Mouse (Mus musculus) E14TG2a.4 (cell line): ENCODE results near the gene Cdc42ep4.

Experiments
- CTCF ChIP-seq: conservative IDR thresholded peaks from 2 replicates; pipeline ENCODE4 v1.5.1; 2014; ENCODE audit warnings: low read length
- NANOG ChIP-seq: IDR thresholded peaks from 2 replicates; pipeline ENCODE4 v1.6.1; 2014; ENCODE audit warnings: borderline replicate concordance, low read length, mixed read lengths
- POU5F1 ChIP-seq: IDR thresholded peaks from 2 replicates; pipeline ENCODE4 v1.6.1; 2014; ENCODE audit warnings: low read length, borderline replicate concordance

DNA sequence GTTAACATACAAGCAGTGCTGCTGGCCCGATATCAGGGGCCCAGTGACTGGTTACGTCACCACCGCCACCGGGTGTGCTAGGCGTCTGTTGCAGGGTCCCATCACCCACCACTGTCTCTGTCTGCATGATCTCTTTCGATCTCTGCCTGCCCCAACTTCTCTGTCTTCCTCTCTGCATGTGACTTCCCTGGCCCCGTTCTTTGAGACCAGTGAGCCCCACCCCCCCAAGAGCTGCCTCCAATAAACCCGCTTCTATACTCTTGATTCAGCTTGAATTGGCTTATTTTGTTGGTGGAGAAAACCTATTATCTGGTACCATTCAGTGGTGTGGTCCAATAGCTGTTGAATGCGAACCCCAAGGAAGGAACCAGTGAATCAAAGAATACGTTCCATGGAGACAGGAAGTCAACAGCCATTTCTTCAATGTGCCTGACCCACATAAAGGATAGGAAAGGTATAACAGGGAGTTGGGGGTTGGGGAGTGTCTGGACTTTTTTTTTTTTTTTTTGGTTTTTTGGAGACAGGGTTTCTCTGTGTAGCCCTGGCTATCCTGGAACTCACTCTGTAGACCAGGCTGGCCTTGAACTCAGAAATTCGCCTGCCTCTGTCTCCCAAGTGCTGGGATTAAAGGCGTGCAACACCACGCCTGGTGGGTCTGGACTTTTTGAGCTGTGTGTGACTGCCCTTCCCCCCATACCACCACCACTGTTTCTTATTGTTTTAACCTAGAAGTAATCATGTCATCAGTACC is 35.9 kb upstream of the Cdc42ep4 start:
- TF ChIP-seq CTCF (no peak), NANOG (no peak), POU5F1 (no peak)
